ENCODE assay signal across 14 mouse cellular contexts in the genomic region with DNA sequence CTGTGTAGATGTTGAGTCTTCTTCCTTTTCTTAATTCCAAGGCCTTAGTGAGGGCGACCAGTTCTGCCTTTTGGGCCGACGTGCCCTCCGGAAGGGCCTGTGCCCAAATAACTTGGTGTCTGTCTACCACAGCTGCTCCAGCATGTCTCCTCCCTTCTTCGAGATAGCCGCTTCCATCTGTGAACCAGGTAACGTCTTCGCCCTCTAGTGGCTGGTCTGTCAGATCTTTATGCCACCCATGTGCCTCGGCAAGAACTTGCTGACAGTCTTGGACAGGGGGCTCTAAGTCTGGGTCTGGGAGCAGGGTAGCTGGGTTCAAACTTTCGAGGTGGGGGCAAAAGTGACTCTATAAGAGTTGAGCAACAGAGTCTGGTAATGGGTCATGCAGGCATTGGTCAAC. TPM values are rescaled to one million over a fixed set of nuclear protein-coding genes. Genes with fewer than 3 reads are reported as not detected.
DNase-seq lines count a peak whose midpoint lies in the region; ATAC-seq and TF ChIP-seq lines count a peak whose summit lies in the region.
"Not testable (repeated sequence)": the region's sequence is repeated elsewhere in the genome, so short reads cannot be mapped to it uniquely, and the experiment has no call there.
"Had no signal": no experiment of that assay in that cellular context is flagged by ENCODE, and none has a peak within 500 bp of the region (broad histone marks: within the 10 kb centered on the region; RNA-seq: fewer than 3 reads in every experiment).

No protein-coding gene starts in this region.

- peak; percentile 70 for DNase-seq in NIH3T3 (ENCODE audit: low read depth)
- peak; percentile 19 for DNase-seq in brain, adult 2 months (ENCODE audit: low read depth, low spot score)
- DNase-seq in gastrocnemius, postnatal 14 days = peak; percentile 6
- not testable (repeated sequence) for DNase-seq in kidney, postnatal 0 days (ENCODE audit: low spot score); liver, postnatal 0 days
- DNase-seq in retina, postnatal 1 day = peak; percentile 2
- DNase-seq in thymus, postnatal 14 days = peak; percentile 37

- TF ChIP-seq CTCF in kidney, postnatal 0 days (IDR thresholded peaks at IDR 0.05; ENCODE audit: low read depth) = peak; percentile 45; the same call in 1 of the 2 replicates
- peak; percentile 37 for TF ChIP-seq CTCF in liver, postnatal 0 days (IDR thresholded peaks at IDR 0.05; ENCODE audit: low read depth)

- not testable (repeated sequence) for TF ChIP-seq EP300 in liver, postnatal 0 days (IDR thresholded peaks at IDR 0.05; ENCODE audit: low read depth)

- ATAC-seq in kidney, postnatal 0 days (replicated peaks; ENCODE audit: low FRiP score, low read depth); liver, postnatal 0 days: not testable (repeated sequence)

- H3K9me3 ChIP-seq in kidney, postnatal 0 days (replicated peaks; ENCODE audit: low read length); liver, postnatal 0 days (ENCODE audit: low read length): not testable (repeated sequence)

- not testable (repeated sequence) for H3K4me3 ChIP-seq in kidney, postnatal 0 days (replicated peaks; ENCODE audit: low read depth, low read length); liver, postnatal 0 days (ENCODE audit: low read depth, low read length)

- not testable (repeated sequence) for H3K27me3 ChIP-seq in kidney, postnatal 0 days (ENCODE audit: insufficient read depth, low read length); liver, postnatal 0 days (ENCODE audit: insufficient read depth, low read length)

- intact Hi-C loops in gastrocnemius, postnatal 14 days (cut with DNase I; ENCODE audit: low total_unique reads) = not testable (repeated sequence)

- 57% methylated on average over 10 of the region's 10 CpGs for WGBS in kidney, postnatal 0 days
- WGBS in liver, postnatal 0 days (ENCODE audit: insufficient replicate concordance) = 44% methylated on average over 10 of the region's 10 CpGs

- not testable (repeated sequence) for H3K36me3 ChIP-seq in kidney, postnatal 0 days (ENCODE audit: insufficient read depth, low read length); liver, postnatal 0 days (replicated peaks; ENCODE audit: insufficient read depth, low read length)

- not testable (repeated sequence) for H3K27ac ChIP-seq in kidney, postnatal 0 days; liver, postnatal 0 days (ENCODE audit: low read depth)

- H3K4me1 ChIP-seq in kidney, postnatal 0 days (replicated peaks; ENCODE audit: insufficient read depth, low read length); liver, postnatal 0 days (ENCODE audit: insufficient read depth): not testable (repeated sequence)

- H3K4me2 ChIP-seq in kidney, postnatal 0 days (ENCODE audit: low read length); liver, postnatal 0 days (ENCODE audit: low read depth, low read length): not testable (repeated sequence)

- not testable (repeated sequence) for H3K9ac ChIP-seq in kidney, postnatal 0 days (ENCODE audit: low read depth, low read length); liver, postnatal 0 days (replicated peaks)

RNA-seq across cellular contexts. Expression of a gene that starts 2.6 kb away (rescaled TPM):
- 1 to 10 TPM; 3.7 to 3.9 TPM for total RNA-seq in gastrocnemius, postnatal 14 days (2021)
- polyA plus RNA-seq in kidney, postnatal 0 days (2015; fragmentation: Nextera tagmentation; extraction: Ambion mirVana) = not detected in 2 replicates
- not detected in 2 replicates for polyA plus RNA-seq in liver, postnatal 0 days (2015; fragmentation: Nextera tagmentation; extraction: Ambion mirVana)
- polyA plus RNA-seq: heart, embryonic 11.5 days; hindbrain, embryonic 15.5 days; liver, embryonic 15.5 days; midbrain, embryonic 11.5 days; neural tube, embryonic 13.5 days; stomach, embryonic 14.5 days had no signal

RNA-seq across cellular contexts. Expression of a gene that starts 26.9 kb away (rescaled TPM):
- not detected for total RNA-seq in gastrocnemius, postnatal 14 days (2021)
- 0.11 TPM in 1 of 2 replicates, not detected in the other for polyA plus RNA-seq in kidney, postnatal 0 days (2015; fragmentation: Nextera tagmentation; extraction: Ambion mirVana)
- polyA plus RNA-seq in liver, postnatal 0 days (2015; fragmentation: Nextera tagmentation; extraction: Ambion mirVana) = not detected in 2 replicates
- total RNA-seq: left cerebral cortex, postnatal 10 days had no signal
- polyA plus RNA-seq: heart, embryonic 11.5 days; hindbrain, embryonic 15.5 days; liver, embryonic 15.5 days; midbrain, embryonic 11.5 days; neural tube, embryonic 13.5 days; stomach, embryonic 14.5 days had no signal

RNA-seq across cellular contexts. Expression of a gene that starts 39.0 kb away (rescaled TPM):
- not detected for total RNA-seq in gastrocnemius, postnatal 14 days (2021)
- polyA plus RNA-seq in kidney, postnatal 0 days (2015; fragmentation: Nextera tagmentation; extraction: Ambion mirVana) = 0.33 TPM in 1 of 2 replicates, not detected in the other
- polyA plus RNA-seq in liver, postnatal 0 days (2015; fragmentation: Nextera tagmentation; extraction: Ambion mirVana) = 0.34 and 0.81 TPM in 2 replicates
- polyA plus RNA-seq: midbrain, embryonic 11.5 days; stomach, embryonic 14.5 days had no signal

RNA-seq across cellular contexts. Expression of a gene that starts 51.0 kb away (rescaled TPM):
- under 1 TPM; 0.29 to 0.51 TPM for total RNA-seq in gastrocnemius, postnatal 14 days (2021)
- 0.09 and 0.13 TPM in 2 replicates for polyA plus RNA-seq in kidney, postnatal 0 days (2015; fragmentation: Nextera tagmentation; extraction: Ambion mirVana)
- 17.6 and 20.8 TPM in 2 replicates for polyA plus RNA-seq in liver, postnatal 0 days (2015; fragmentation: Nextera tagmentation; extraction: Ambion mirVana)
- polyA plus RNA-seq: hindbrain, embryonic 15.5 days; midbrain, embryonic 11.5 days had no signal

RNA-seq across cellular contexts. Expression of a gene that starts 58.1 kb away (rescaled TPM):
- not detected for total RNA-seq in gastrocnemius, postnatal 14 days (2021)
- polyA plus RNA-seq in kidney, postnatal 0 days (2015; fragmentation: Nextera tagmentation; extraction: Ambion mirVana) = not detected in 2 replicates
- polyA plus RNA-seq in liver, postnatal 0 days (2015; fragmentation: Nextera tagmentation; extraction: Ambion mirVana) = not detected in 2 replicates
- total RNA-seq: left cerebral cortex, postnatal 10 days had no signal
- polyA plus RNA-seq: heart, embryonic 11.5 days; hindbrain, embryonic 15.5 days; midbrain, embryonic 11.5 days; neural tube, embryonic 13.5 days; stomach, embryonic 14.5 days had no signal
